Mouse (Mus musculus) layer of hippocampus, postnatal 36 days (tissue): ENCODE measurements at regions not wholly inside any gene's neighbourhood (a gene's known extent, or its start where the extent isn't known, plus 50 kb on each side); places are given as distances from the start of the nearest gene placed in this dataset.

Experiments
- DNase-seq, 2 experiments: peaks; one replicate each; pipeline ENCODE4 v3.0.0; 2022

DNA sequence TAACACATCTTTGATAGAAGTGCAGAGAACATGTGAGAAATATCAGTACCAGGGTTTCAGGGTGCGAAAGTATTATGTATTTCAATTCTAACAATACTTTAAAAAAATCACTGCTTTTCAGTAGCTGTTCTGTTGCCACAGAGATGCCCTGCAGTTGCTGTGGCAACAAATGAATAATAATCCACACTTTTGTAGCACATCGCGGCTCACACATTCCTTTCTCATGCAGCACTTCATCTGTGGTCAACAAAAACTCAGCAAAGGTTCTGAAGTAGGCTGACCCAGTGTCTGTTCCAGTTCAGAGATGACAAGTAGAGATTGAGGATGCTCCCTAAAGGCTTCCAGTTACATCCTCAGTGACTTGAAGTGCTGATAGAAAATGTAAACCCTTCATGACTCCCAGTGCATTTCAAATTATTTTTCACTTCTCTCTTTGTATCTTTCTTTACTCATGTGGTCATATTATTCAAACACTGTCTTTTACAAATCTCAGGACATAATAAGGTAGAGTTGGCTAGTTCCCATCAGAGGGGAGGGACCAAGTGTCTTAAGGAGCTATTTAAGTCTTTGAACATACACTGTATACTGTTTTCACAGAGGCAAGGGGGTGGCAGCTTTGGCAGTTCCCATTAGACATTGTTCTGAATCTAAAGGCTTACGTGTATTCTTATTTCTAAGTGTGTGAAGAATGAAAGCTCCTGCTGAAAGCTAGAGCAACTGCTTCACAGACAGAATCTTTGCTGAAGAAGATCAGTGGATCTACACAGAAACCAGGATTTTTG, 460.6 kb upstream of the Slit2 start:
- peak; percentile 3 to 7 for DNase-seq

GRCm38 (mm10) chr5:47528671-47529070, 454.3 kb upstream of the Slit2 start:
- no peak for DNase-seq

GRCm38 (mm10) chr5:47537532-47537931, 445.4 kb upstream of the Slit2 start:
- no peak for DNase-seq

- no peak for DNase-seq
These were observed 440.7 kb upstream of the Slit2 start for GRCm38 (mm10) chr5:47542248-47542647.

- DNase-seq = no peak
These were observed 426.2 kb upstream of the Slit2 start for GRCm38 (mm10) chr5:47556717-47557116.

DNA sequence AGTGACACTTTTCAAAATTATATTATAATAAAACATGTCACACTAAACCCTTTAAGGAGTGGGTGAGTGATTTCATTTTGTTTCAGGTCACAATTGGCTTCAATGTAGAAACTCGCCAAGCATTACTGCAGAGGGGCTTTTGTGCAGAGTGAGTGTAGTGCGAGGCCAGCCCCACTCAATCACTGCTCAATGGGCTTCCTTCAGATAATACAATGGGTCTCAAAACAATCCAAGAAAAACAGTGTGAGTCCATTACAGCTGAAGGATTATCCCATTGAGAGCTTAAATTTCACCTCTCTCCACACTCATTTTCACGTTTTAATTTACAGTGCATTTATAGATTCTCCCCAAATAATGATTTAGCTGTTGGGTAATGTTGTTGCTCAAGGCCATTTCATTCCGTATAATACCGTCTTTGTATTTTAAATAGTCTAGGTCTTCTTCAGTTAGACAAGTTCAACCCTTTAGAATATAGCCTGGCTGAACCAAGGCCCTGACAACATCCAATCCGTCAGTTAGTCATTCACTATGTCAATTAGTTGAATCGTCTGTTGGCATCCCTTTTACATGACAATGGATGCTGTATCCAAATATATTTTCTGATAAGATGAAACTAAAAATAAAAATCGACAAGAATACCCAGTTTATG, 425.7 kb upstream of the Slit2 start:
- no peak for DNase-seq
